Mouse (Mus musculus): ENCODE data around the gene Elmod2.

Elmod2 gene

DNA sequence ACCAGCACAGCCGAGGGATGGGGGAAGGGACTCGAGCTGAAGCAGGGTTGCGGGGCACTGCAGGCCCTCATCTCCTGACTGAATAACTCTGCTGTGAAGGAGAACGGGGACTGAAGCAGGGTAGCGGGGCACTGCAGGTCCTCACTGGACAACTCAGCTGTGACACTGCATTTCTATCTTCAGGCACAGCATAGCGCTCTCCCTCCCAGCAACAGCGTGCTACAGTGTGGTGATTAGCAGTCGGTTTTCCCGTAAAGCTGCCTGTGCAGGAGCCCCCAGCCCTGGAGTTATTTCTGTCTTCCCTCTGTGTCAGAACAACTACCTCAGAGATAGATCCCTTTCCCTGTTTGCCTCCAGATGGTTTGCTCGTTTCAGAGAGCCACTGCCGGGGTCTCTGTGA, 57.8 kb downstream of the Elmod2 start:
- DNase-seq: no peak

GRCm38 (mm10) chr8:83272464-83272863, 59.8 kb downstream of the Elmod2 start:
- no peak for DNase-seq

DNA sequence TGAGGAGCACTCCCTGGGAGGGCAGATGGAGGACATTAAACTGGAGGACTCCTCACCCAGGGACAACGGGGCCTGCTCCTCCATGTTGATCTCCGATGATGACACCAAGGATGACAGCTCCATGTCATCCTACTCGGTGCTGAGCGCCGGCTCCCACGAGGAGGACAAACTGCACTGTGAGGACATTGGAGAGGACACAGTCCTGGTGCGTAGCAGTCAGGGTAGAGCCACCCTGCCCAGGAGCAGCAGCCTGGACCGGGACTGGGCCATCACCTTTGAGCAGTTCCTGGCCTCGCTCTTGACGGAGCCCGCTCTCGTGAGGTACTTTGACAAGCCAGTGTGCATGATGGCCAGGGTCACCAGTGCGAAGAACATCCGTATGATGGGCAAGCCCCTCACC, 61.1 kb downstream of the Elmod2 start:
- DNase-seq: no peak
